In genomic region chr8:107562164-107562563, GRCm38 (mm10) we compare ENCODE assay signal across 20 mouse cellular contexts.
"Had no signal": no experiment of that assay in that cellular context is flagged by ENCODE, and none has a peak within 500 bp of the region (broad histone marks: within the 10 kb centered on the region; RNA-seq: fewer than 3 reads in every experiment).

No protein-coding gene starts in this region.

- DNase-seq: kidney, adult 11 months; kidney, adult 8-10 months; kidney, postnatal 10 days; kidney, postnatal 36 days; layer of hippocampus, postnatal 36 days; left cerebral cortex, postnatal 4 days; liver; lung, embryonic 14.5 days; midbrain, embryonic 14.5 days; thymus, adult 18-20 months; thymus, postnatal 36 days had no signal

- H3K4me3 ChIP-seq: kidney, embryonic 15.5 days; left cerebral cortex, adult 2 months; limb, embryonic 13.5 days; liver, embryonic 12.5 days; liver, embryonic 15.5 days; midbrain, embryonic 10.5 days; neural tube, embryonic 12.5 days; neural tube, embryonic 15.5 days had no signal

- H3K27me3 ChIP-seq: kidney, embryonic 15.5 days; limb, embryonic 13.5 days; liver, embryonic 12.5 days; liver, embryonic 15.5 days; neural tube, embryonic 12.5 days; neural tube, embryonic 15.5 days had no signal

- H3K27ac ChIP-seq: kidney, embryonic 15.5 days; left cerebral cortex, adult 2 months; liver, embryonic 12.5 days; liver, embryonic 15.5 days; midbrain, embryonic 10.5 days; neural tube, embryonic 12.5 days; neural tube, embryonic 15.5 days had no signal

- H3K4me1 ChIP-seq: neural tube, embryonic 12.5 days; neural tube, embryonic 15.5 days had no signal

- H3K9me3 ChIP-seq: kidney, embryonic 15.5 days; limb, embryonic 13.5 days; liver, embryonic 12.5 days; liver, embryonic 15.5 days; megakaryocyte, embryonic 14.5 days; midbrain, embryonic 10.5 days; neural tube, embryonic 12.5 days; neural tube, embryonic 15.5 days had no signal
